Mouse (Mus musculus) midbrain, embryonic 16.5 days (tissue): ENCODE results near the gene Mctp1. TPM values are rescaled to one million over a fixed set of nuclear protein-coding genes. Genes with fewer than 3 reads are reported as not detected.
A peak's percentile ranks its signal among the peaks of the same experiment; 100 is the strongest.

ENCODE experiments used
- ATAC-seq: fragments of 200-750 bp; cut with Nextera tagmentation; 2 replicates; pipeline ENCODE4 v1.8.0; 2017; ENCODE audit warnings: moderate TSS enrichment
- H3K27ac ChIP-seq: fragments of 300-500 bp; sonication (generic); 2 replicates; pipeline ENCODE4 v1.5.1; 2014; ENCODE audit warnings: mild to moderate bottlenecking, low read length, mixed read lengths
- H3K27me3 ChIP-seq: fragments of 300-500 bp; sonication (generic); 2 replicates; pipeline ENCODE4 v1.6.1; 2014; ENCODE audit warnings: low read depth, low read length, mixed read lengths; ENCODE audit not compliant: control insufficient read depth, insufficient read depth
- H3K36me3 ChIP-seq: fragments of 300-500 bp; sonication (generic); 2 replicates; pipeline ENCODE4 v1.6.1; 2014; ENCODE audit warnings: mild to moderate bottlenecking, low read length, moderate library complexity, mixed read lengths; ENCODE audit not compliant: control insufficient read depth, insufficient read depth
- H3K4me1 ChIP-seq: fragments of 300-500 bp; sonication (generic); 2 replicates; pipeline ENCODE4 v1.6.1; 2014; ENCODE audit warnings: mild to moderate bottlenecking, low read length, mixed read lengths; ENCODE audit not compliant: control insufficient read depth, insufficient read depth
- H3K4me2 ChIP-seq: fragments of 300-500 bp; sonication (generic); 2 replicates; pipeline ENCODE4 v1.6.1; 2014; ENCODE audit warnings: mild to moderate bottlenecking, low read length, mixed read lengths
- H3K4me3 ChIP-seq: fragments of 300-500 bp; sonication (generic); 2 replicates; pipeline ENCODE4 v1.5.1; 2014; ENCODE audit warnings: low read depth, mild to moderate bottlenecking, low read length, moderate library complexity, mixed read lengths
- H3K9ac ChIP-seq: fragments of 300-500 bp; sonication (generic); 2 replicates; pipeline ENCODE4 v1.6.1; 2014; ENCODE audit warnings: low read depth, low read length, mixed read lengths
- H3K9me3 ChIP-seq: fragments of 300-500 bp; sonication (generic); replicated peaks from 2 replicates; pipeline ENCODE4 v1.6.1; 2014; ENCODE audit warnings: mild to moderate bottlenecking, low read length, mixed read lengths; ENCODE audit not compliant: control insufficient read depth, poor library complexity, severe bottlenecking
- WGBS: fragments of 180-500 bp; shearing (Covaris S2); extraction: QIAGEN DNeasy Blood & Tissue Kit; methylation state at CpG from one replicate; pipeline ENCODE4 v1.1.7; 2014; 5-methylcytosine and 5-hydroxymethylcytosine counted together
- polyA plus RNA-seq: library from polyadenylated mRNA; unstranded; fragments of >200 nt; fragmentation: Nextera tagmentation; extraction: Ambion mirVana; gene quantifications from 2 replicates; pipeline ENCODE4 v1.2.1, GENCODE M21; 2015

Mctp1 gene
- polyA plus RNA-seq, 1 experiment from 2014 or later = 3.6 TPM

DNA sequence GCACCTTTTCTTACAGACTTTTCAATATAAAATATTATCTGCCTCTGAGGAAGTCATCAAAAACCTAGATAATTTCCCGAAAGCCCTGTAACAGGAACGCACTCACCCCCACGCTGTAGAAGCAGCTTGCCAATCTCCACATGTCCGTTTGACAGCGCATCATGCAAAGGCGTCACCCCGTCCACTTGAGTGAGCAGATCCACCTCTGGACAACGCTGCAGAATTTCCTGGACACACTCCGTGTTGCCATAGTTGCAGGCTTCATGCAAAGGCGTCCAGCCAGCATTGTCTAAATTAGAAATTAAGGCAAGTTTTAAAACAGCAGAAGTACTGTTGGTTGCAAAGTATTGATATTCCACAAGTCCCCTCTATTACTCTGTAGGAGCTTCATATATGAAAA is 662.1 kb downstream of the Mctp1 start:
- Histone ChIP-seq H3K9me3 (no peaks in the 10 kb centered on the region), H3K4me3 (peak overlapping the region; percentile 1; the same call in 1 of the 2 replicates), H3K4me2 (peak overlapping the region; percentile 17; the same call in 1 of the 2 replicates), H3K27ac (no peak overlapping the region), H3K36me3 (no peaks in the 10 kb centered on the region), H3K4me1 (peaks cover 6% of the 10 kb centered on the region; the same call in 1 of the 2 replicates), H3K27me3 (no peaks in the 10 kb centered on the region), H3K9ac (no peak overlapping the region)
- ATAC-seq = peak; percentile 73; the same call in 1 of the 2 replicates
- WGBS = 47% methylated on average over 10 of the region's 10 CpGs

DNA sequence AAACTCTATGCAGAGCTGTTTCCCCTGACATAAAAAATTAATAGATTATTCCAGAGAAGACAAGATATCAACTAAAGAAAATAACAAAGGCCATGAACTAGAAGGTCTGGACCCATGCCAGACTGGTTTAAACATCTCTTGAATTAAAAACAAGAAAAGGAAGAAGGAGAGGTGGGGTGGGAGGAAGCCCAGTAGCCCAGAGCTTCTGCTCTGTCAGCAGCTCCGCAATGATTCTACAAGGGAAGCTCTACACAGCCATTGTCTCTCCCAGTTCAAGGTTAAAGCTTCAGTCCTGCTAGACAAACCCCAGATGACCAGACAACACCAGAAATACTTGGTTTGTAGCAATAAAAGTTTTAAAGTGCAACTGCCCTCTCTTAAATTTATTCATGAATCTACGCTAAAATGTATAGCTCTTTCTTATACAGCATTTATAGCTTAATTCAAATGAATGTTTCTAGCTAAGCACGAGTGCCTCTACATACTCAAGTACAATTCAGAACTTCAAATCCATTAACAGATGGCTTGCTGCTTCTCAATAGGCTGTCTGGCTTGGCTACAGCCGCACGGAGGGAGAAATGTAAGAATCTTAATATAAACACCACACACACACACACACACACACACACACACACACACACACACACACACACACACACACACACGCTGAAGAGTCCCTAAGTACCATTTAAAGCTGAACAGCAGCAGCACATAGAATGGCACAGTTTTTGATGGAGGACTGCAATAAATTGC is 663.0 kb downstream of the Mctp1 start:
- Histone ChIP-seq H3K4me3 (no peak overlapping the region), H3K36me3 (no peaks in the 10 kb centered on the region), H3K27me3 (no peaks in the 10 kb centered on the region), H3K9me3 (no peaks in the 10 kb centered on the region), H3K9ac (no peak overlapping the region), H3K27ac (peak overlapping the region; percentile 26; the same call in 1 of the 2 replicates), H3K4me1 (peaks cover 6% of the 10 kb centered on the region; the same call in 1 of the 2 replicates), H3K4me2 (no peak overlapping the region)
- 44% methylated on average over 6 of the region's 6 CpGs for WGBS
- peak; percentile 68; the same call in 1 of the 2 replicates for ATAC-seq

DNA sequence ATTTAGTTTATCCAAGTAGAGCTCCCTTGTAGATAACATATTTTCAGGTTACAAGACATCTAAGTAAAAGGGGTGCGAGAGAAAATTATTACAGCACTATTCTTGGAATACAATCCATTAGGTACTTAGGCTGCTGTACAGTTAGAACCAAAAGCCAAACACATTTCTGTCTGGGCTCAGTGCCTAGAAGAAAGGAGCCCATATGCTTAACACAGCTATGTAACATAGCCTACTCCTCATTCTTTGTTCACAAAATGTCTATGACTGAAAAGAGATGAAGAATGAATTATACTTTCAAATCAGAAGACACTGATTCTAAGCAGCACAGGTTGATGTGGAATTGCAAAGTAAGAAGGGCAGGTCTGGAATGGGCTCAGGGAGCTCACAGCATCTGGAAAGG is 664.1 kb downstream of the Mctp1 start:
- H3K27ac ChIP-seq = no peak overlapping the region

DNA sequence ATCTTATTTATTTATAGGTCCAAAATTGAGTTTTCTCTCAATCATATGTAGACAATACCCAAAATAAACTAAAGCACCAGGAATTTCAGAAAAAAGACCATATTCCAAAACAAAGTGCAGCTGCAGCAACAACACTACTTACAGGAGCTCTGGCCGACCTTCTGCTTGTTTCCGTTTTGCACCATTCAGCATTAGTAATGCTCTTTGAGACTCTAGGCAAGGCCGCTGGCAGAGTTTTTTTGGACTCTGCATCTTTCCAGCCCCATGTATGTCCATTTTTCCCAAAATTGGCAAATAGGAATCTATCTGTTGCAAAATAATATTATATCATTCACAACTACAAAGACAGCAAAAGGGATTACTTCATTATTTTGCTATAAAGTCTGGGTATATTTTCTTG is 665.4 kb downstream of the Mctp1 start:
- no peak overlapping the region for H3K4me3 ChIP-seq
- H3K4me1 ChIP-seq = peaks cover 6% of the 10 kb centered on the region; the same call in 1 of the 2 replicates
- no peaks in the 10 kb centered on the region for H3K27me3 ChIP-seq
- H3K9ac ChIP-seq = no peak overlapping the region
- no peaks in the 10 kb centered on the region for H3K36me3 ChIP-seq
- ATAC-seq = no peak
- H3K27ac ChIP-seq = no peak overlapping the region
- WGBS = 89% methylated on average over 3 of the region's 3 CpGs
- no peaks in the 10 kb centered on the region for H3K9me3 ChIP-seq
- no peak overlapping the region for H3K4me2 ChIP-seq

More for the DNA sequence above, 664.1 kb downstream of the Mctp1 start:
- Histone ChIP-seq H3K4me3 (no peak overlapping the region), H3K9ac (no peak overlapping the region), H3K27me3 (no peaks in the 10 kb centered on the region), H3K9me3 (no peaks in the 10 kb centered on the region), H3K4me2 (no peak overlapping the region), H3K36me3 (no peaks in the 10 kb centered on the region), H3K4me1 (peaks cover 6% of the 10 kb centered on the region; the same call in 1 of the 2 replicates)
- WGBS = 85% methylated on average over 1 of the region's 1 CpGs
- ATAC-seq = no peak

DNA sequence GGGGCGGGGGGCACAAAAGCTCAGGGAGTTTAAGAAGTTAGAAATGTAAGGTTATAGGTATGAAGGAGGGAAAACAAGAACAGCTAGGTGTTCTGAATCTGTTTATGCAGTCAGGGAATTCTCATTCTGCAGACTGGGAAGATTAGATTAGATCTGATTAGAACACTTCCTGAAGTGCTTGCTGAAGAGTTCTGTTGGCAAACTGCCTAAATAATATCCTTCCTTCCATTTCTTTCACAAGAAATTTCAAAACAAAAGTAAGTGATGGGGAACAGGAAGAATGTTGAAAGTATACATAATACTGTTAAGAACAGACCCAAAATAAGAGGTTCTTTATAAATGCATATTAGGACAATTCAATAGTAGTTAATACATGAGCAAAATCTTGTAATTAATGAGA is 678.9 kb downstream of the Mctp1 start:
- H3K27me3 ChIP-seq = no peaks in the 10 kb centered on the region
- H3K9me3 ChIP-seq = no peaks in the 10 kb centered on the region
- 100% methylated on average over 1 of the region's 1 CpGs for WGBS
- no peak for ATAC-seq
- H3K4me2 ChIP-seq = no peak overlapping the region
- no peaks in the 10 kb centered on the region for H3K4me1 ChIP-seq
- no peak overlapping the region for H3K9ac ChIP-seq
- H3K27ac ChIP-seq = no peak overlapping the region
- no peaks in the 10 kb centered on the region for H3K36me3 ChIP-seq
- H3K4me3 ChIP-seq = no peak overlapping the region

DNA sequence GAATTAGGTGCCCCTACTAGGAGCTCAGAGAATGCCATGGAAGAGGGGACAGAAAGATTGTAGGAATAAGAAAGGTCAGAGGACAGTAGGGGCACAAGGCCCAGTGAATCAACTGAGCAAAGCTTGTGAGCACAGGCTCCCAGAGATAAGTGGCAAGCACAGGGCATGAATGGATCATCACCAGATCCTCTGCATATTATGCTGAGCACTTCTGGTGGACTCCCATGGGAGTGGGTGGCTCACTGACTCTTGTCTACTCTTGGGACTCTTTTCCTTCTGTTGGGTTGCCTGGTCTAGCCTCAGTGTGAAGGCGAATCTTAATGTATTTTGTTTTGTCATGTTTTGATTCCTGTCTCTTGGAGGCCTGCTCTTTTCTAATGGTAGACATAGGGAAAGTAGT is 684.5 kb downstream of the Mctp1 start:
- WGBS = 96% methylated on average over 1 of the region's 1 CpGs
- no peak for ATAC-seq
- Histone ChIP-seq H3K9me3 (no peaks in the 10 kb centered on the region), H3K27me3 (no peaks in the 10 kb centered on the region), H3K4me1 (no peaks in the 10 kb centered on the region), H3K4me3 (no peak overlapping the region), H3K27ac (no peak overlapping the region), H3K9ac (no peak overlapping the region), H3K36me3 (no peaks in the 10 kb centered on the region), H3K4me2 (no peak overlapping the region)

DNA sequence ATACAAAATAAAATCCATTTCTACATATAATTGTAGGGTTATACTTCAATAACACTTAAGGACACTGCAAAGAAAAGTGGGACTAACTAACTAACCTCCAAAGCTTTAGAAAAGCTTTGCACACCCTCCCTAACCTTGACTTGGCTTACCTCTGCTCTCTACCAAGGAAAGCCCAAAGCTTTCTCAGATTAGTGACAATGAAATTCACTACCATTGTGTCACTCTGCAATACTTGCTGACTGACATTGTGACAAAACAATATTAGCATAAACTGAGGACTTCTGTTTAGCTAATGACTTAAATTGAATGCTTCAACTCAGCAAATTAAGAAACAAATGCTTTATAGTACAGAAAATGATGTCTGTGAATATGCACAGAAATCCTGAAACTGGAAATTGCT is 687.7 kb downstream of the Mctp1 start:
- ATAC-seq = no peak
- no peak overlapping the region for H3K9ac ChIP-seq
- H3K27me3 ChIP-seq = no peaks in the 10 kb centered on the region
- H3K36me3 ChIP-seq = peaks cover 2% of the 10 kb centered on the region; the same call in 1 of the 2 replicates
- no peak overlapping the region for H3K27ac ChIP-seq
- no peaks in the 10 kb centered on the region for H3K4me1 ChIP-seq
- peaks cover 2% of the 10 kb centered on the region; the same call in 1 of the 2 replicates for H3K9me3 ChIP-seq
- no peak overlapping the region for H3K4me2 ChIP-seq
- no peak overlapping the region for H3K4me3 ChIP-seq

Other genes starting within 250 kb of the Mctp1 start
- gene Fam81b, start 79.5 kb upstream of the Mctp1 start, polyA plus RNA-seq = 0.30 and 0.67 TPM in 2 replicates